Mouse (Mus musculus) left cerebral cortex, postnatal 10 days (tissue): Measurements from ENCODE around the gene Alox5. TPM values are rescaled to one million over a fixed set of nuclear protein-coding genes. Genes with fewer than 3 reads are reported as not detected.

Experiments
- total RNA-seq, 2 experiments: library from RNA; stranded (reverse); gene quantifications; 2 replicates each; pipeline ENCODE4 v1.2.3; 2021

Alox5 gene
- total RNA-seq, 2 experiments from 2014 or later: 0.95 to 1.9 TPM

Other genes starting within 250 kb of the Alox5 start
- 1 to 10 TPM; 7.2 to 8.8 TPM for gene Zfand4, start 197.0 kb downstream of the Alox5 start, total RNA-seq
- gene March8, start 123.2 kb downstream of the Alox5 start, total RNA-seq: 10 to 100 TPM; 60.2 to 62.8 TPM
- gene Olfr211, start 27.9 kb upstream of the Alox5 start, total RNA-seq: not detected
- gene Olfr212, start 45.3 kb upstream of the Alox5 start, total RNA-seq: not detected
- gene Olfr213, start 77.3 kb upstream of the Alox5 start, total RNA-seq: under 1 TPM in 1 of 2 experiments, not detected in 1; 0.36 TPM
- gene Gm5580, start 90.0 kb upstream of the Alox5 start, total RNA-seq: 1 to 10 TPM; 2.4 to 3.2 TPM
- not detected for gene Olfr214, start 93.1 kb upstream of the Alox5 start, total RNA-seq
- gene Olfr215, start 123.0 kb upstream of the Alox5 start, total RNA-seq: not detected
- 10 to 100 TPM; 28.8 to 33.2 TPM for gene Zfp422, start 167.8 kb upstream of the Alox5 start, total RNA-seq
- gene Depp1, start 189.4 kb upstream of the Alox5 start, total RNA-seq: 1 to 10 TPM; 1.1 to 3.5 TPM
- 1 to 10 TPM; 4.5 to 5.7 TPM for gene Rassf4, start 212.8 kb upstream of the Alox5 start, total RNA-seq